Mouse (Mus musculus): ENCODE measurements at regions not wholly inside any gene's neighbourhood (a gene's known extent, or its start where the extent isn't known, plus 50 kb on each side); places are given as distances from the start of the nearest gene placed in this dataset.

GRCm38 (mm10) chr7:54734039-54734438 is 101.3 kb upstream of the Luzp2 start:
- peak; percentile 85 to 86 for DNase-seq

GRCm38 (mm10) chr7:54734861-54735260 is 100.4 kb upstream of the Luzp2 start:
- DNase-seq, result peak; percentile 15 to 17

GRCm38 (mm10) chr7:54767341-54767740 is 68.0 kb upstream of the Luzp2 start:
- DNase-seq, result no peak

- DNase-seq, result no peak
Observed at GRCm38 (mm10) chr7:54768683-54769082, 66.6 kb upstream of the Luzp2 start.

GRCm38 (mm10) chr7:54781939-54782520 is 53.3 kb upstream of the Luzp2 start:
- peak; percentile 69 to 76 for DNase-seq

GRCm38 (mm10) chr7:54782604-54783003 is 52.7 kb upstream of the Luzp2 start:
- no peak for DNase-seq

- DNase-seq, result peak; percentile 55 to 70
Observed at GRCm38 (mm10) chr7:54783550-54784529, 51.5 kb upstream of the Luzp2 start.
